Mouse (Mus musculus): ENCODE results near the gene Sin3a. TPM values are rescaled to one million over a fixed set of nuclear protein-coding genes. Genes with fewer than 3 reads are reported as not detected.

Gene Sin3a
- polyA plus RNA-seq, 1 experiment = 32.3 TPM

- DNase-seq (ENCODE audit: low spot score) = no peak
Observed at GRCm38 (mm10) chr9:57137246-57137645, 65.4 kb downstream of the Sin3a start.

GRCm38 (mm10) chr9:57137777-57138176, 65.9 kb downstream of the Sin3a start:
- DNase-seq (ENCODE audit: low spot score) = no peak

GRCm38 (mm10) chr9:57138507-57138906, 66.7 kb downstream of the Sin3a start:
- no peak for DNase-seq (ENCODE audit: low spot score)

- DNase-seq (ENCODE audit: low spot score) = no peak
Observed at GRCm38 (mm10) chr9:57139110-57139509, 67.3 kb downstream of the Sin3a start.

GRCm38 (mm10) chr9:57139571-57139970, 67.7 kb downstream of the Sin3a start:
- no peak for DNase-seq (ENCODE audit: low spot score)

- DNase-seq (ENCODE audit: low spot score) = no peak
Observed at GRCm38 (mm10) chr9:57141417-57142353, 69.8 kb downstream of the Sin3a start.

GRCm38 (mm10) chr9:57143212-57143611, 71.4 kb downstream of the Sin3a start:
- peak; percentile 19 for DNase-seq (ENCODE audit: low spot score)

GRCm38 (mm10) chr9:57144830-57145229, 73.0 kb downstream of the Sin3a start:
- no peak for DNase-seq (ENCODE audit: low spot score)

GRCm38 (mm10) chr9:57146451-57147066, 74.7 kb downstream of the Sin3a start:
- DNase-seq (ENCODE audit: low spot score) = no peak

GRCm38 (mm10) chr9:57147205-57148143, 75.6 kb downstream of the Sin3a start:
- no peak for DNase-seq (ENCODE audit: low spot score)

- peak; percentile 73 for DNase-seq (ENCODE audit: low spot score)
Observed at GRCm38 (mm10) chr9:57148144-57148878, 76.5 kb downstream of the Sin3a start, which contains the start of gene Neil1. Gene Neil1, minus strand, starts transcription at chr9:57148305.

GRCm38 (mm10) chr9:57149021-57149420, 77.2 kb downstream of the Sin3a start:
- DNase-seq (ENCODE audit: low spot score) = no peak

- no peak for DNase-seq (ENCODE audit: low spot score)
Observed at GRCm38 (mm10) chr9:57150192-57150591, 78.4 kb downstream of the Sin3a start.

GRCm38 (mm10) chr9:57152331-57152730, 80.5 kb downstream of the Sin3a start:
- DNase-seq (ENCODE audit: low spot score) = no peak

- DNase-seq (ENCODE audit: low spot score) = no peak
Observed at GRCm38 (mm10) chr9:57156383-57156782, 84.5 kb downstream of the Sin3a start.

GRCm38 (mm10) chr9:57156823-57157222, 85.0 kb downstream of the Sin3a start:
- no peak for DNase-seq (ENCODE audit: low spot score)

GRCm38 (mm10) chr9:57157499-57157898, 85.7 kb downstream of the Sin3a start:
- no peak for DNase-seq (ENCODE audit: low spot score)

- DNase-seq (ENCODE audit: low spot score) = no peak
Observed at GRCm38 (mm10) chr9:57158013-57158470, 86.2 kb downstream of the Sin3a start, which contains the start of gene Commd4. Gene Commd4, minus strand, starts transcription at chr9:57158331.

GRCm38 (mm10) chr9:57158506-57158905, 86.7 kb downstream of the Sin3a start:
- no peak for DNase-seq (ENCODE audit: low spot score)

- DNase-seq (ENCODE audit: low spot score) = no peak
Observed at GRCm38 (mm10) chr9:57162496-57162895, 90.7 kb downstream of the Sin3a start.

- no peak for DNase-seq (ENCODE audit: low spot score)
Observed at GRCm38 (mm10) chr9:57163137-57163536, 91.3 kb downstream of the Sin3a start.

Data from urinary bladder, adult 2 months (tissue).